Mouse (Mus musculus): ENCODE data around the gene Cubn.
A peak's percentile ranks its signal among the peaks of the same experiment; 100 is the strongest.

- no peak for TF ChIP-seq EP300 (IDR thresholded peaks at IDR 0.05; ENCODE audit: low read depth)
- peak; percentile 33; the same call in 1 of the 2 replicates for TF ChIP-seq CTCF (IDR thresholded peaks at IDR 0.05; ENCODE audit: low read depth)
Observed at GRCm38 (mm10) chr2:13290661-13291060, 201.0 kb downstream of the Cubn start.
